Mouse (Mus musculus): ENCODE results near the gene Npcd. TPM values are rescaled to one million over a fixed set of nuclear protein-coding genes. Genes with fewer than 3 reads are reported as not detected.

The Npcd gene
- polyA plus RNA-seq, 1 experiment, result 3.0 TPM

GRCm38 (mm10) chr15:79797680-79798079 lies 36.4 kb downstream of the Npcd start:
- H3K27ac ChIP-seq (ENCODE audit: insufficient read depth, low read length), result peak overlapping the region; percentile 60
- H3K4me3 ChIP-seq (ENCODE audit: insufficient read depth, low read length), result no peak overlapping the region
- TF ChIP-seq POLR2A (IDR thresholded peaks at IDR 0.05; ENCODE audit: extremely low read depth, insufficient read depth, low read length) (0 out of 2 replicates have a peak, but pooled peaks have one; percentile 18), CTCF (IDR thresholded peaks at IDR 0.05; ENCODE audit: extremely low read depth, insufficient read depth, low read length) (no peak)
- peaks cover 16% of the 10 kb centered on the region for H3K4me1 ChIP-seq (ENCODE audit: control insufficient read depth, insufficient read depth, low read length)

- H3K27ac ChIP-seq (ENCODE audit: insufficient read depth, low read length), result peak overlapping the region; percentile 4; the same call in 1 of the 2 replicates
- peaks cover 16% of the 10 kb centered on the region for H3K4me1 ChIP-seq (ENCODE audit: control insufficient read depth, insufficient read depth, low read length)
- TF ChIP-seq CTCF (IDR thresholded peaks at IDR 0.05; ENCODE audit: extremely low read depth, insufficient read depth, low read length) (no peak), POLR2A (IDR thresholded peaks at IDR 0.05; ENCODE audit: extremely low read depth, insufficient read depth, low read length) (no peak)
- no peak overlapping the region for H3K4me3 ChIP-seq (ENCODE audit: insufficient read depth, low read length)
Observed at GRCm38 (mm10) chr15:79797096-79797495, 36.9 kb downstream of the Npcd start.

- TF ChIP-seq POLR2A (IDR thresholded peaks at IDR 0.05; ENCODE audit: extremely low read depth, insufficient read depth, low read length) (no peak), CTCF (IDR thresholded peaks at IDR 0.05; ENCODE audit: extremely low read depth, insufficient read depth, low read length) (no peak)
- Histone ChIP-seq H3K4me1 (ENCODE audit: control insufficient read depth, insufficient read depth, low read length) (peaks cover 16% of the 10 kb centered on the region), H3K4me3 (ENCODE audit: insufficient read depth, low read length) (no peak overlapping the region), H3K27ac (ENCODE audit: insufficient read depth, low read length) (no peak overlapping the region)
Observed at GRCm38 (mm10) chr15:79796256-79796655, 37.8 kb downstream of the Npcd start.

- H3K27ac ChIP-seq (ENCODE audit: insufficient read depth, low read length), result no peak overlapping the region
- TF ChIP-seq CTCF (IDR thresholded peaks at IDR 0.05; ENCODE audit: extremely low read depth, insufficient read depth, low read length) (no peak), POLR2A (IDR thresholded peaks at IDR 0.05; ENCODE audit: extremely low read depth, insufficient read depth, low read length) (no peak)
- no peak overlapping the region for H3K4me3 ChIP-seq (ENCODE audit: insufficient read depth, low read length)
- peaks cover 16% of the 10 kb centered on the region for H3K4me1 ChIP-seq (ENCODE audit: control insufficient read depth, insufficient read depth, low read length)
Observed at GRCm38 (mm10) chr15:79794173-79794572, 39.9 kb downstream of the Npcd start.

GRCm38 (mm10) chr15:79793076-79793475 lies 41.0 kb downstream of the Npcd start:
- no peak overlapping the region for H3K27ac ChIP-seq (ENCODE audit: insufficient read depth, low read length)
- H3K4me3 ChIP-seq (ENCODE audit: insufficient read depth, low read length), result no peak overlapping the region
- H3K4me1 ChIP-seq (ENCODE audit: control insufficient read depth, insufficient read depth, low read length), result peaks cover 14% of the 10 kb centered on the region
- TF ChIP-seq POLR2A (IDR thresholded peaks at IDR 0.05; ENCODE audit: extremely low read depth, insufficient read depth, low read length) (no peak), CTCF (IDR thresholded peaks at IDR 0.05; ENCODE audit: extremely low read depth, insufficient read depth, low read length) (no peak)

GRCm38 (mm10) chr15:79792455-79792854 lies 41.6 kb downstream of the Npcd start:
- Histone ChIP-seq H3K4me3 (ENCODE audit: insufficient read depth, low read length) (no peak overlapping the region), H3K4me1 (ENCODE audit: control insufficient read depth, insufficient read depth, low read length) (peaks cover 11% of the 10 kb centered on the region), H3K27ac (ENCODE audit: insufficient read depth, low read length) (no peak overlapping the region)
- TF ChIP-seq POLR2A (IDR thresholded peaks at IDR 0.05; ENCODE audit: extremely low read depth, insufficient read depth, low read length) (no peak), CTCF (IDR thresholded peaks at IDR 0.05; ENCODE audit: extremely low read depth, insufficient read depth, low read length) (no peak)

GRCm38 (mm10) chr15:79791502-79791901 lies 42.5 kb downstream of the Npcd start:
- TF ChIP-seq CTCF (IDR thresholded peaks at IDR 0.05; ENCODE audit: extremely low read depth, insufficient read depth, low read length) (no peak), POLR2A (IDR thresholded peaks at IDR 0.05; ENCODE audit: extremely low read depth, insufficient read depth, low read length) (no peak)
- Histone ChIP-seq H3K27ac (ENCODE audit: insufficient read depth, low read length) (no peak overlapping the region), H3K4me1 (ENCODE audit: control insufficient read depth, insufficient read depth, low read length) (peaks cover 10% of the 10 kb centered on the region), H3K4me3 (ENCODE audit: insufficient read depth, low read length) (no peak overlapping the region)

GRCm38 (mm10) chr15:79790905-79791304 lies 43.1 kb downstream of the Npcd start:
- Histone ChIP-seq H3K27ac (ENCODE audit: insufficient read depth, low read length) (no peak overlapping the region), H3K4me3 (ENCODE audit: insufficient read depth, low read length) (no peak overlapping the region), H3K4me1 (ENCODE audit: control insufficient read depth, insufficient read depth, low read length) (peaks cover 9% of the 10 kb centered on the region)
- TF ChIP-seq POLR2A (IDR thresholded peaks at IDR 0.05; ENCODE audit: extremely low read depth, insufficient read depth, low read length) (no peak), CTCF (IDR thresholded peaks at IDR 0.05; ENCODE audit: extremely low read depth, insufficient read depth, low read length) (no peak)

- Histone ChIP-seq H3K4me3 (ENCODE audit: insufficient read depth, low read length) (no peak overlapping the region), H3K4me1 (ENCODE audit: control insufficient read depth, insufficient read depth, low read length) (peaks cover 5% of the 10 kb centered on the region; the same call in 1 of the 2 replicates), H3K27ac (ENCODE audit: insufficient read depth, low read length) (no peak overlapping the region)
- TF ChIP-seq CTCF (IDR thresholded peaks at IDR 0.05; ENCODE audit: extremely low read depth, insufficient read depth, low read length) (no peak), POLR2A (IDR thresholded peaks at IDR 0.05; ENCODE audit: extremely low read depth, insufficient read depth, low read length) (no peak)
Observed at GRCm38 (mm10) chr15:79790111-79790510, 43.9 kb downstream of the Npcd start.

GRCm38 (mm10) chr15:79787815-79788214 lies 46.2 kb downstream of the Npcd start:
- TF ChIP-seq POLR2A (IDR thresholded peaks at IDR 0.05; ENCODE audit: extremely low read depth, insufficient read depth, low read length) (no peak), CTCF (IDR thresholded peaks at IDR 0.05; ENCODE audit: extremely low read depth, insufficient read depth, low read length) (no peak)
- H3K27ac ChIP-seq (ENCODE audit: insufficient read depth, low read length), result peak overlapping the region; percentile 21; the same call in 1 of the 2 replicates
- no peak overlapping the region for H3K4me3 ChIP-seq (ENCODE audit: insufficient read depth, low read length)

More at GRCm38 (mm10) chr15:79787815-79788214, 46.2 kb downstream of the Npcd start:
- peaks cover 2% of the 10 kb centered on the region; the same call in 1 of the 2 replicates for H3K4me1 ChIP-seq (ENCODE audit: control insufficient read depth, insufficient read depth, low read length)

All from cortical plate, adult 2 months (tissue).